Mouse (Mus musculus): ENCODE data around the gene Igfbp6.

GRCm38 (mm10) chr15:102105764-102106730 is 38.1 kb upstream of the Igfbp6 start:
- TF ChIP-seq CTCF (IDR thresholded peaks at IDR 0.05; ENCODE audit: low read depth) (peak; percentile 35), EP300 (IDR thresholded peaks at IDR 0.05; ENCODE audit: low read depth) (no peak)

All from liver, embryonic 14.5 days (tissue).